Mouse (Mus musculus): Measurements from ENCODE around the gene Ern1. TPM values are rescaled to one million over a fixed set of nuclear protein-coding genes. Genes with fewer than 3 reads are reported as not detected.
A peak's percentile ranks its signal among the peaks of the same experiment; 100 is the strongest.

Gene Ern1
- total RNA-seq, 2 experiments from 2014 or later, result 8.7 to 9.8 TPM

GRCm38 (mm10) chr11:106387020-106387419 is 100.6 kb downstream of the Ern1 start:
- no peak for DNase-seq

GRCm38 (mm10) chr11:106386409-106386808 is 101.2 kb downstream of the Ern1 start:
- DNase-seq, result no peak

- no peak for DNase-seq
Observed at GRCm38 (mm10) chr11:106383051-106383790, 104.4 kb downstream of the Ern1 start.

- peak; percentile 49 for DNase-seq
Observed at GRCm38 (mm10) chr11:106382424-106382823, 105.2 kb downstream of the Ern1 start.

- peak; percentile 55 for DNase-seq
Observed at GRCm38 (mm10) chr11:106381883-106382282, 105.8 kb downstream of the Ern1 start.

GRCm38 (mm10) chr11:106381011-106381410 is 106.6 kb downstream of the Ern1 start:
- no peak for DNase-seq

GRCm38 (mm10) chr11:106374979-106375378 is 112.7 kb downstream of the Ern1 start:
- DNase-seq, result no peak

GRCm38 (mm10) chr11:106374559-106374958 is 113.1 kb downstream of the Ern1 start:
- DNase-seq, result no peak

- no peak for DNase-seq
Observed at GRCm38 (mm10) chr11:106373998-106374397, 113.7 kb downstream of the Ern1 start.

- peak; percentile 94 for DNase-seq
Observed at GRCm38 (mm10) chr11:106366316-106366715, 121.3 kb downstream of the Ern1 start.

- no peak for DNase-seq
Observed at GRCm38 (mm10) chr11:106365366-106365765, 122.3 kb downstream of the Ern1 start, which contains the start of gene Prr29. Gene Prr29, plus strand, starts transcription at chr11:106365472.

GRCm38 (mm10) chr11:106364712-106365111 is 122.9 kb downstream of the Ern1 start:
- peak; percentile 63 for DNase-seq

GRCm38 (mm10) chr11:106359350-106359749 is 128.3 kb downstream of the Ern1 start:
- DNase-seq, result peak; percentile 11

- DNase-seq, result peak; percentile 17
Observed at GRCm38 (mm10) chr11:106355382-106356128, 132.1 kb downstream of the Ern1 start.

GRCm38 (mm10) chr11:106354181-106354580 is 133.5 kb downstream of the Ern1 start:
- no peak for DNase-seq

- no peak for DNase-seq
Observed at GRCm38 (mm10) chr11:106353188-106353587, 134.5 kb downstream of the Ern1 start, which contains the start of gene Scn4a. Gene Scn4a, minus strand, starts transcription at chr11:106353288.

GRCm38 (mm10) chr11:106351941-106352340 is 135.7 kb downstream of the Ern1 start:
- DNase-seq, result no peak

- no peak for DNase-seq
Observed at GRCm38 (mm10) chr11:106351253-106351652, 136.4 kb downstream of the Ern1 start.

- DNase-seq, result no peak
Observed at GRCm38 (mm10) chr11:106350853-106351252, 136.8 kb downstream of the Ern1 start.

GRCm38 (mm10) chr11:106349772-106350171 is 137.9 kb downstream of the Ern1 start:
- no peak for DNase-seq

GRCm38 (mm10) chr11:106344910-106345309 is 142.7 kb downstream of the Ern1 start:
- no peak for DNase-seq

All from heart, postnatal 4 days (tissue).